Mouse (Mus musculus) ES-E14 (cell line): Measurements from ENCODE around the gene Olfr743. TPM values are rescaled to one million over a fixed set of nuclear protein-coding genes. Genes with fewer than 3 reads are reported as not detected.

Experiments used
- total RNA-seq: library from RNA; depleted of rRNA; stranded (reverse); fragments of 300-350 nt; gene quantifications from 2 replicates; pipeline ENCODE4 v1.2.3, GENCODE M21; 2012; rRNA removed

Olfr743 gene
- total RNA-seq, 1 experiment: not detected

Other genes starting within 250 kb of the Olfr743 start
- gene Olfr732, start 237.6 kb upstream of the Olfr743 start, total RNA-seq: not detected in 2 replicates
- not detected in 2 replicates for gene Olfr733, start 220.3 kb upstream of the Olfr743 start, total RNA-seq
- not detected in 2 replicates for gene Olfr734, start 195.1 kb upstream of the Olfr743 start, total RNA-seq
- not detected in 2 replicates for gene Olfr735, start 173.0 kb upstream of the Olfr743 start, total RNA-seq
- gene Tlr11, start 163.9 kb upstream of the Olfr743 start, total RNA-seq: not detected in 2 replicates
- not detected in 2 replicates for gene Olfr736, start 140.7 kb upstream of the Olfr743 start, total RNA-seq
- not detected in 2 replicates for gene Olfr738, start 114.3 kb upstream of the Olfr743 start, total RNA-seq
- not detected in 2 replicates for gene Olfr739, start 103.2 kb upstream of the Olfr743 start, total RNA-seq
- not detected in 2 replicates for gene Olfr740, start 76.3 kb upstream of the Olfr743 start, total RNA-seq
- not detected in 2 replicates for gene Olfr741, start 49.1 kb upstream of the Olfr743 start, total RNA-seq
- gene Olfr742, start 18.2 kb upstream of the Olfr743 start, total RNA-seq: not detected in 2 replicates
- not detected in 2 replicates for gene Olfr744, start 93.0 kb downstream of the Olfr743 start, total RNA-seq
- not detected in 2 replicates for gene Olfr745, start 117.5 kb downstream of the Olfr743 start, total RNA-seq
- not detected in 2 replicates for gene Olfr746, start 125.2 kb downstream of the Olfr743 start, total RNA-seq
- not detected in 2 replicates for gene Olfr747, start 171.4 kb downstream of the Olfr743 start, total RNA-seq
- gene Olfr748, start 185.5 kb downstream of the Olfr743 start, total RNA-seq: not detected in 2 replicates
- gene Olfr749, start 223.3 kb downstream of the Olfr743 start, total RNA-seq: not detected in 2 replicates